Mouse (Mus musculus) forebrain, embryonic 13.5 days (tissue): ENCODE results near the gene Syn1. TPM values are rescaled to one million over a fixed set of nuclear protein-coding genes. Genes with fewer than 3 reads are reported as not detected.
A peak's percentile ranks its signal among the peaks of the same experiment; 100 is the strongest.

Source experiments
- ATAC-seq: fragments of 200-750 bp; cut with Nextera tagmentation; 2 replicates; pipeline ENCODE4 v1.8.0; 2017
- H3K27ac ChIP-seq: fragments of 300-500 bp; sonication (generic); 2 replicates; pipeline ENCODE4 v1.5.1; 2015; ENCODE audit warnings: inconsistent platforms, mild to moderate bottlenecking, moderate library complexity
- H3K27me3 ChIP-seq: fragments of 300-500 bp; sonication (generic); 2 replicates; pipeline ENCODE4 v1.6.1; 2015; ENCODE audit warnings: mild to moderate bottlenecking, inconsistent platforms
- H3K36me3 ChIP-seq: fragments of 300-500 bp; sonication (generic); 2 replicates; pipeline ENCODE4 v1.6.1; 2015; ENCODE audit warnings: mild to moderate bottlenecking, inconsistent platforms; ENCODE audit not compliant: poor library complexity, severe bottlenecking
- H3K4me1 ChIP-seq: fragments of 300-500 bp; sonication (generic); 2 replicates; pipeline ENCODE4 v1.6.1; 2015; ENCODE audit warnings: inconsistent platforms
- H3K4me2 ChIP-seq: fragments of 300-500 bp; sonication (generic); 2 replicates; pipeline ENCODE4 v1.6.1; 2015; ENCODE audit warnings: inconsistent platforms, mild to moderate bottlenecking, moderate library complexity
- H3K4me3 ChIP-seq: fragments of 300-500 bp; sonication (generic); 2 replicates; pipeline ENCODE4 v1.5.1; 2015; ENCODE audit warnings: mild to moderate bottlenecking, inconsistent platforms
- H3K9ac ChIP-seq: fragments of 300-500 bp; sonication (generic); 2 replicates; pipeline ENCODE4 v1.6.1; 2015; ENCODE audit warnings: mild to moderate bottlenecking, inconsistent platforms
- H3K9me3 ChIP-seq: fragments of 300-500 bp; sonication (generic); replicated peaks from 2 replicates; pipeline ENCODE4 v1.6.1; 2016; ENCODE audit warnings: inconsistent platforms
- WGBS: fragments of 180-500 bp; shearing (Covaris S2); methylation state at CpG from one replicate; pipeline ENCODE4 v1.1.7; 2015; 5-methylcytosine and 5-hydroxymethylcytosine counted together
- polyA plus RNA-seq: library from polyadenylated mRNA; unstranded; fragments of >200 nt; fragmentation: Nextera tagmentation; extraction: Ambion mirVana; gene quantifications from 2 replicates; pipeline ENCODE4 v1.2.1, GENCODE M21; 2015

The Syn1 gene
- 12.2 and 13.8 TPM in 2 replicates for polyA plus RNA-seq

GRCm38 (mm10) chrX:20920844-20921364, at the start of gene Syn1:
TSS of gene Syn1 (minus strand) at chrX:20921004.
- Histone ChIP-seq H3K27ac (peak within 1 kb of the TSS; percentile 51; the same call in 1 of the 2 replicates), H3K4me3 (peak within 1 kb of the TSS; percentile 53)
- ATAC-seq: peak; percentile 98

GRCm38 (mm10) chrX:20961477-20962378, 40.9 kb upstream of the Syn1 start, which contains the start of gene Uxt:
TSS of gene Uxt (minus strand) at chrX:20962017.
- H3K27me3 ChIP-seq: no peaks in the 10 kb centered on the region
- peak within 1 kb of the TSS; percentile 57; the same call in 1 of the 2 replicates for H3K27ac ChIP-seq
- 16% methylated on average over 56 of the region's 57 CpGs for WGBS
- H3K36me3 ChIP-seq: peaks cover 12% of the 10 kb centered on the region
- peak within 1 kb of the TSS; percentile 57 for H3K9ac ChIP-seq
- ATAC-seq: peak; percentile 99
- H3K9me3 ChIP-seq: no peaks in the 10 kb centered on the region
- no peaks in the 10 kb centered on the region for H3K4me1 ChIP-seq
- peak within 1 kb of the TSS; percentile 51 for H3K4me3 ChIP-seq
- H3K4me2 ChIP-seq: peak within 1 kb of the TSS; percentile 56

More at GRCm38 (mm10) chrX:20920844-20921364, at the start of gene Syn1:
- H3K9me3 ChIP-seq: no peaks in the 10 kb centered on the region
- H3K36me3 ChIP-seq: no peaks in the 10 kb centered on the region; the same call in 1 of the 2 replicates
- peaks cover 4% of the 10 kb centered on the region; the same call in 1 of the 2 replicates for H3K4me1 ChIP-seq
- H3K27me3 ChIP-seq: no peaks in the 10 kb centered on the region
- 21% methylated on average over 27 of the region's 44 CpGs for WGBS
- H3K9ac ChIP-seq: peak within 1 kb of the TSS; percentile 63
- peak within 1 kb of the TSS; percentile 63 for H3K4me2 ChIP-seq

GRCm38 (mm10) chrX:20950191-20950880, 29.5 kb upstream of the Syn1 start, which contains the start of gene Elk1:
TSS of gene Elk1 (minus strand) at chrX:20950608.
- Histone ChIP-seq H3K4me2 (peak within 1 kb of the TSS; percentile 58), H3K9ac (peak within 1 kb of the TSS; percentile 71), H3K36me3 (no peaks in the 10 kb centered on the region), H3K27me3 (no peaks in the 10 kb centered on the region), H3K27ac (peak within 1 kb of the TSS; percentile 44), H3K4me1 (peaks cover 10% of the 10 kb centered on the region; the same call in 1 of the 2 replicates), H3K9me3 (no peaks in the 10 kb centered on the region), H3K4me3 (peak within 1 kb of the TSS; percentile 62)
- 29% methylated on average over 28 of the region's 30 CpGs for WGBS
- peak; percentile 99 for ATAC-seq

- Histone ChIP-seq H3K9ac (no peak overlapping the region), H3K9me3 (no peaks in the 10 kb centered on the region), H3K27ac (no peak overlapping the region), H3K4me3 (no peak overlapping the region), H3K27me3 (no peaks in the 10 kb centered on the region), H3K4me1 (peaks cover 10% of the 10 kb centered on the region; the same call in 1 of the 2 replicates), H3K36me3 (no peaks in the 10 kb centered on the region; the same call in 1 of the 2 replicates), H3K4me2 (no peak overlapping the region)
- ATAC-seq: no peak
- 13% methylated on average over 4 of the region's 4 CpGs for WGBS
Observed at GRCm38 (mm10) chrX:20946055-20946454, 25.3 kb upstream of the Syn1 start.

GRCm38 (mm10) chrX:20931963-20932362, 11.2 kb upstream of the Syn1 start:
- H3K27ac ChIP-seq: no peak overlapping the region
- no peaks in the 10 kb centered on the region for H3K9me3 ChIP-seq
- WGBS: 90% methylated on average over 1 of the region's 1 CpGs
- H3K4me2 ChIP-seq: no peak overlapping the region
- no peaks in the 10 kb centered on the region for H3K27me3 ChIP-seq
- no peak overlapping the region for H3K9ac ChIP-seq
- no peak overlapping the region for H3K4me3 ChIP-seq
- no peak for ATAC-seq
- H3K4me1 ChIP-seq: no peaks in the 10 kb centered on the region
- H3K36me3 ChIP-seq: peaks cover 60% of the 10 kb centered on the region

- Histone ChIP-seq H3K4me3 (no peak within 1 kb of the TSS), H3K4me1 (no peaks in the 10 kb centered on the region), H3K9ac (no peak within 1 kb of the TSS), H3K27me3 (no peaks in the 10 kb centered on the region), H3K27ac (no peak within 1 kb of the TSS), H3K4me2 (no peak within 1 kb of the TSS), H3K36me3 (peaks cover 60% of the 10 kb centered on the region), H3K9me3 (no peaks in the 10 kb centered on the region)
- 100% methylated on average over 1 of the region's 1 CpGs for WGBS
- no peak for ATAC-seq
Observed at GRCm38 (mm10) chrX:20931364-20931763, 10.6 kb upstream of the Syn1 start, which contains the start of gene Cfp. TSS of gene Cfp (minus strand) at chrX:20931555.

GRCm38 (mm10) chrX:20929859-20930258, 9.1 kb upstream of the Syn1 start:
- Histone ChIP-seq H3K4me1 (no peaks in the 10 kb centered on the region), H3K4me2 (no peak overlapping the region), H3K9me3 (no peaks in the 10 kb centered on the region), H3K36me3 (peaks cover 45% of the 10 kb centered on the region), H3K9ac (no peak overlapping the region), H3K27me3 (no peaks in the 10 kb centered on the region), H3K4me3 (no peak overlapping the region), H3K27ac (no peak overlapping the region)
- no peak for ATAC-seq
- 79% methylated on average over 1 of the region's 1 CpGs for WGBS

GRCm38 (mm10) chrX:20924976-20925375, 4.2 kb upstream of the Syn1 start:
- H3K9ac ChIP-seq: no peak overlapping the region
- no peaks in the 10 kb centered on the region for H3K9me3 ChIP-seq
- no peak for ATAC-seq
- H3K27ac ChIP-seq: no peak overlapping the region
- H3K4me3 ChIP-seq: no peak overlapping the region
- no peak overlapping the region for H3K4me2 ChIP-seq
- no peaks in the 10 kb centered on the region for H3K27me3 ChIP-seq
- H3K36me3 ChIP-seq: peaks cover 27% of the 10 kb centered on the region
- H3K4me1 ChIP-seq: 0 out of 2 replicates have a peak, but pooled peaks cover under 1% of the 10 kb centered on the region

- H3K36me3 ChIP-seq: peaks cover 21% of the 10 kb centered on the region
- H3K27ac ChIP-seq: no peak overlapping the region
- H3K4me1 ChIP-seq: peaks cover 4% of the 10 kb centered on the region; the same call in 1 of the 2 replicates
- no peak overlapping the region for H3K9ac ChIP-seq
- H3K4me2 ChIP-seq: no peak overlapping the region
- ATAC-seq: no peak
- H3K9me3 ChIP-seq: no peaks in the 10 kb centered on the region
- 89% methylated on average over 1 of the region's 1 CpGs for WGBS
- H3K27me3 ChIP-seq: no peaks in the 10 kb centered on the region
- H3K4me3 ChIP-seq: no peak overlapping the region
Observed at GRCm38 (mm10) chrX:20923506-20923905, 2.7 kb upstream of the Syn1 start.

- no peak overlapping the region for H3K9ac ChIP-seq
- peak overlapping the region; percentile 63 for H3K4me2 ChIP-seq
- no peaks in the 10 kb centered on the region for H3K27me3 ChIP-seq
- H3K27ac ChIP-seq: no peak overlapping the region; the same call in 1 of the 2 replicates
- peaks cover 4% of the 10 kb centered on the region; the same call in 1 of the 2 replicates for H3K4me1 ChIP-seq
- WGBS: 46% methylated on average over 5 of the region's 5 CpGs
- peak; percentile 14 for ATAC-seq
- peak overlapping the region; percentile 53 for H3K4me3 ChIP-seq
- H3K9me3 ChIP-seq: no peaks in the 10 kb centered on the region
- no peaks in the 10 kb centered on the region; the same call in 1 of the 2 replicates for H3K36me3 ChIP-seq
Observed at GRCm38 (mm10) chrX:20921366-20921765, 562 bp upstream of the Syn1 start.

- 32% methylated on average over 35 of the region's 49 CpGs for WGBS
- Histone ChIP-seq H3K4me3 (peak overlapping the region; percentile 53), H3K36me3 (peaks cover 3% of the 10 kb centered on the region; the same call in 1 of the 2 replicates), H3K27me3 (no peaks in the 10 kb centered on the region), H3K4me1 (peaks cover 4% of the 10 kb centered on the region; the same call in 1 of the 2 replicates), H3K9me3 (no peaks in the 10 kb centered on the region), H3K9ac (peak overlapping the region; percentile 63), H3K4me2 (peak overlapping the region; percentile 63), H3K27ac (peak overlapping the region; percentile 51; the same call in 1 of the 2 replicates)
- peak; percentile 71 for ATAC-seq
Observed at GRCm38 (mm10) chrX:20920249-20920843, 458 bp downstream of the Syn1 start.
